Mouse (Mus musculus): ENCODE results near the gene Eng.
A peak's percentile ranks its signal among the peaks of the same experiment; 100 is the strongest.

DNA sequence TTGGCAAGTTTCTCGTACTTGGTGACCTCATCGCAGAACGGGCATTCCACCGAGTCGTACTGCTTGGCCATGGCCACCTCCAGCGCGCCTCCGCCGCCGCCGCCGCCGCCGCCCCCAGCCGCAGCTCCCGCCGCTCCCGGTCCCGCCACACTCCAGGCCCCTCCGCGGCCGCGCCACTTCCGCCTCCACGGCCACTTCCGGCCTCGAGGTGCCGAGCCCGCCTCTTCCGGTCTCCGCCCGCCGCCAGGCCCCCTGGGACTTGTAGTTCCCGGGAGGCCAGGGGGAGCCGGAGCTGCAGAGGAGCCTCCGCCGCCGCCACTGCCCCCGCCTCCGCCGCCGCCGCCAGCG is 66.2 kb downstream of the Eng start:
- TF ChIP-seq HCFC1 (IDR thresholded peaks at IDR 0.05; ENCODE audit: borderline replicate concordance, insufficient read depth, low read length) (peak; percentile 93), ZNF384 (IDR thresholded peaks at IDR 0.05; ENCODE audit: low read depth, low read length) (no peak), MAFK (IDR thresholded peaks at IDR 0.05; ENCODE audit: insufficient read depth, low read depth, low read length) (no peak), ZC3H11A (IDR thresholded peaks at IDR 0.05; ENCODE audit: borderline replicate concordance, low read depth, low read length) (no peak), CHD2 (IDR thresholded peaks at IDR 0.05; ENCODE audit: low read depth, low read length) (no peak)

All from ES-E14 (cell line).